Mouse (Mus musculus) heart, embryonic 12.5 days (tissue): Measurements from ENCODE around the gene Cytl1. TPM values are rescaled to one million over a fixed set of nuclear protein-coding genes. Genes with fewer than 3 reads are reported as not detected.

Source experiments
- ATAC-seq: fragments of 200-750 bp; cut with Nextera tagmentation; 2 replicates; pipeline ENCODE4 v1.8.0; 2017; ENCODE audit warnings: moderate TSS enrichment, moderate library complexity; ENCODE audit not compliant: insufficient number of reproducible peaks, low FRiP score
- H3K27ac ChIP-seq: fragments of 300-500 bp; sonication (generic); 2 replicates; pipeline ENCODE4 v1.5.1; 2016; ENCODE audit warnings: mild to moderate bottlenecking, moderate library complexity; ENCODE audit not compliant: poor library complexity, severe bottlenecking
- H3K27me3 ChIP-seq: fragments of 300-500 bp; sonication (generic); replicated peaks from 2 replicates; pipeline ENCODE4 v1.6.1; 2016; ENCODE audit warnings: mild to moderate bottlenecking, moderate library complexity
- H3K36me3 ChIP-seq: fragments of 300-500 bp; sonication (generic); 2 replicates; pipeline ENCODE4 v1.6.1; 2016; ENCODE audit warnings: mild to moderate bottlenecking, moderate library complexity
- H3K4me1 ChIP-seq: fragments of 300-500 bp; sonication (generic); replicated peaks from 2 replicates; pipeline ENCODE4 v1.6.1; 2016; ENCODE audit warnings: mild to moderate bottlenecking
- H3K4me2 ChIP-seq: fragments of 300-500 bp; sonication (generic); 2 replicates; pipeline ENCODE4 v1.6.1; 2016; ENCODE audit warnings: mild to moderate bottlenecking, moderate library complexity
- H3K4me3 ChIP-seq: fragments of 300-500 bp; sonication (generic); 2 replicates; pipeline ENCODE4 v1.5.1; 2016; ENCODE audit warnings: mild to moderate bottlenecking
- H3K9ac ChIP-seq: fragments of 300-500 bp; sonication (generic); 2 replicates; pipeline ENCODE4 v1.6.1; 2016; ENCODE audit warnings: mild to moderate bottlenecking, moderate library complexity
- H3K9me3 ChIP-seq: fragments of 300-500 bp; sonication (generic); replicated peaks from 2 replicates; pipeline ENCODE4 v1.6.1; 2016; ENCODE audit warnings: mild to moderate bottlenecking, moderate library complexity
- WGBS: fragments of 180-500 bp; shearing (Covaris S2); methylation state at CpG from one replicate; pipeline ENCODE4 v1.1.7; 2016; 5-methylcytosine and 5-hydroxymethylcytosine counted together
- polyA plus RNA-seq: library from polyadenylated mRNA; unstranded; fragments of >200 nt; fragmentation: Nextera tagmentation; extraction: Ambion mirVana; gene quantifications from 2 replicates; pipeline ENCODE4 v1.2.1, GENCODE M21; 2016

The Cytl1 gene
- polyA plus RNA-seq = 2.8 and 3.8 TPM in 2 replicates

DNA sequence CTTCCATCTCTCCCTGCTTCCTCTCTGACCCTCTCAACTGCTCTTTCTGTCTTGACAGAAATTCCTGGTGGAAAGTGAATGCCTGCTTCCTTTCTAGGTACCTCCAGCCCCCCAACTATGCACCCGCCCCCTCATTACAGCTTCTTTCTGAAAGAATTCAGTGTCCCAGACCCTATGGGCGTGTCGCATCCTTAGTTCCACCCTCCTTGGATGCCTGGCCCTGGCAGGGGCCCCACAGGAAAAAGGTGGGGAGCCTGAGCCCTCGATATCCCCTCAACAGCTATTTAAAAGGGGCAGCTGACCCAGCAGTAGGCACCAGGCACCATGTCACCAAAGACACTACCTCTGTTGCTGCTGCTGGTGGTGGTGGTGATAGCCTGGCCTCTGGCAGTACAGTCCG, at the start of gene Cytl1:
Gene Cytl1, plus strand, starts transcription at position 296 of the 400 bp plus-strand sequence.
- H3K27ac ChIP-seq = no peak within 1 kb of the TSS; the same call in 1 of the 2 replicates
- peaks cover 7% of the 10 kb centered on the region for H3K4me1 ChIP-seq
- H3K27me3 ChIP-seq = 0 out of 2 replicates have a peak, but pooled peaks cover 3% of the 10 kb centered on the region
- H3K4me3 ChIP-seq = no peak within 1 kb of the TSS
- H3K9me3 ChIP-seq = peaks cover 8% of the 10 kb centered on the region; the same call in 1 of the 2 replicates
- ATAC-seq = no peak
- WGBS = 25% methylated on average over 5 of the region's 5 CpGs
- no peaks in the 10 kb centered on the region for H3K36me3 ChIP-seq
- no peak within 1 kb of the TSS for H3K9ac ChIP-seq
- H3K4me2 ChIP-seq = no peak within 1 kb of the TSS

DNA sequence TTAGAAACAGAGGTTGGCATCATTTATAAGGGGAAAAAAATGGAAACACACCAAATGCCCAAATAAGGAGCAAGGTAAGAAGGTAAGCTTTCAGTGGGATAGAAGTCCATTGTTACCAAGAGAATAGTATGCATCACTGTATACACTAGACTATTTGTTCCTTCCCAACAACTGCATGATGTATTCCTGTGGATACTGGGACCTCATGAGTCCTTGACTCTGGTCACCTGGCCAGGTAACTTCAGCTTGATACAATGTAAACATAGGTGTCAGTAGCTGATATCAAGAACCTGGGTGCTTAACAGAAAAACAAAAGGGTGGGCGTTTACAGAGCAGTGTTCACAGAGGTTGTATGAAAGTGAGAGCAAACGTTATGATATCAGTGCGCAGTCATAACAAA, 42.6 kb upstream of the Cytl1 start:
- Histone ChIP-seq H3K4me2 (no peak overlapping the region), H3K27ac (no peak overlapping the region), H3K4me3 (no peak overlapping the region), H3K9me3 (no peaks in the 10 kb centered on the region), H3K27me3 (no peaks in the 10 kb centered on the region), H3K9ac (no peak overlapping the region), H3K36me3 (no peaks in the 10 kb centered on the region), H3K4me1 (no peaks in the 10 kb centered on the region)
- 82% methylated on average over 3 of the region's 3 CpGs for WGBS
- ATAC-seq = no peak

DNA sequence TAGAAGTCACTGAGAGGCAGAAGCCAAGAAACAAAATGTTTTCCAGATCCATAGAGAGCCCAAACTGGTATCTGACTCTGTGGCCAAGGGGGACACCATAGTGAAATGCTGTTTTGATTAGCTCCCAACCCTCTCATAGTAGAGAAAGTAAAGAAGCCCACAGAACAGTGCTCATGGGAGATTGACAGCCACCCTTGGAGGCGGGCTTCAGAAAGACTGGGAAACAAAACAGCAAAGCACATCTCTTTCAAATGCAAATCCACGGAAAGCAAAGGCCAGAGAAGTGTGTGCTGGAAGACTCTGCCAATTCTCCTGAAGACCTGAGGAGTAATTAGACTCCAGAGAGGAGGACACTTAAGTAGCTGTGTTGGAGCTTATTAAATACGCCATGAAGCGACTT, 39.5 kb upstream of the Cytl1 start:
- Histone ChIP-seq H3K4me1 (no peaks in the 10 kb centered on the region), H3K27ac (no peak overlapping the region), H3K4me2 (no peak overlapping the region), H3K27me3 (no peaks in the 10 kb centered on the region), H3K9me3 (no peaks in the 10 kb centered on the region), H3K9ac (no peak overlapping the region), H3K4me3 (no peak overlapping the region), H3K36me3 (no peaks in the 10 kb centered on the region)
- 53% methylated on average over 4 of the region's 4 CpGs for WGBS
- ATAC-seq = no peak

DNA sequence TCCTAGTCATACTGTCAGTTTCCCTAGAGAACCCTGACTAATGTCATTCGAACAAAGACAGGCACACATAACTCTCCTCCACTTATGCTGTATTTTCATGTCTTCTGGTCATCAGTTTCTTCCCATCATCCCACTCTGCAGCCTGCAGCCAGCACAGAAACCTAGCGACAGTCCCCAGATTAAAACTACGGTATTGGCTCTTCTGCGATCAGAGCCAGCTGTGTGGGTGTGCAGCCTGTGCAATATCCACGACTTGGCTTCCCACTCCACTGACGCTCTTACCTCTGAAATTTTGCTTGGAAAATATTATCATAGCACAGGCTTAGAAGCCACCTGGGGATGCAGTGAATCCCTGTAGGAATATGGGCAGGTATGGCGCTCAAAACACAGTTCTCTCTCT, 38.0 kb upstream of the Cytl1 start:
- no peaks in the 10 kb centered on the region for H3K27me3 ChIP-seq
- no peaks in the 10 kb centered on the region for H3K4me1 ChIP-seq
- H3K9ac ChIP-seq = no peak overlapping the region
- H3K4me2 ChIP-seq = no peak overlapping the region
- no peak overlapping the region for H3K27ac ChIP-seq
- H3K4me3 ChIP-seq = no peak overlapping the region
- H3K9me3 ChIP-seq = no peaks in the 10 kb centered on the region
- H3K36me3 ChIP-seq = no peaks in the 10 kb centered on the region
- WGBS = 79% methylated on average over 7 of the region's 7 CpGs
- no peak for ATAC-seq

DNA sequence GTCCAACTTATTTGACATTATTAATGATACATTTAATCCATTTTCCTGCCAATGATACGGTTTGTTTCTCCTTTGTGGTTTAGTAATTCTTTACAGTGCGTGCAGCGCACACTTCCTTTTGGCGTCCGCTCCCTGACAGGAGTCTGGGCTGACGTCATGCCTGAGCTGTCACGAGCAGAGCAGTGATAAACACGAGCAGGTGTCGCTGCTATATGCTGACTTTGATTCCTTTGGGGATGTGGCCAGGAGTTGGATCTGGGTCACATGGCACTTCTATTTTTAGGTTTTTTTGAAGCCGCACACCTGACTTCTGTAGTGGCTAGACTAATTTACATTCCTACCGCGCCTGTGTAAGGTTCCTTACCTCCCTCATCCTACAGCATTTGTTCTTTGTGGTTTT, 35.6 kb upstream of the Cytl1 start:
- Histone ChIP-seq H3K36me3 (no peaks in the 10 kb centered on the region), H3K27me3 (no peaks in the 10 kb centered on the region), H3K9ac (no peak overlapping the region), H3K9me3 (no peaks in the 10 kb centered on the region), H3K4me1 (no peaks in the 10 kb centered on the region), H3K4me2 (no peak overlapping the region), H3K27ac (no peak overlapping the region), H3K4me3 (no peak overlapping the region)
- WGBS = 66% methylated on average over 12 of the region's 12 CpGs
- ATAC-seq = no peak

DNA sequence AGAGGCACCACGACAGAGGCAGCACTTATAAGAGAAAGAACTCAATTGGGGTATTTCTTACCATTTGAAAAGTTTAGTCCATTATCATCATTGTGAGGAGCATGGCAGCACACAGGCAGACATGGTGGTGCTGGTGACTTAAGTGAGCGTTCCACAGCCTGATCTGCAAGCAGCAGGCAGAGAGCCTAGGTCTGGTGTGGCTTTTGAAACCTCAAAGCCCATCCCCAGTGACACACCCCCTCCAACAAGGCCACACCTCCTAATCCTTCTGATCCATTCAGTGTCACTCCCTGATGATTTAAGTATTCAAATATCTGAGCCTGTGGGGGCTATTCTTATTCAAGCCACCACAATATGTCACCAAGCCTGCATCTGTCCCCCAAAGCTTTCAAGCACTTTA, 30.4 kb upstream of the Cytl1 start:
- WGBS = 74% methylated on average over 2 of the region's 2 CpGs
- ATAC-seq = no peak

DNA sequence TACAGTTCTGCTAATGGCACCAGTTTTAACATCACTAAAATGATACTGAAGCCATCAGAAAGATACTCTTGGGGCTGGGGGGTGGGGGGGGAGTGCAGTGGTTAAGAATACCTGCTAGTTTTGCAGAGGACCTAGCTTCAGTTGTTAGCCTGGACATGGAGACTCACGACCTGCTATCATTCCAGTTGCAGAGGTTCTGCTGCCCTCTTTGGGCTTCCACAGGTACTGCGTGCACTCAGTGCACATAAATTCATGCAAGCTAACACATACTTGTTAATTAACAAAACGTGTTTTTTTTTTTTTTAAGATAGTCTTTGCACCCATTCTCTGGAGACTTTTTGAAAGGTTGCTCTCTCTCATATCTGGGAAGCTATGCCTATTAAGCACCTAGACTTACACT, 27.2 kb upstream of the Cytl1 start:
- H3K9me3 ChIP-seq = peaks cover 12% of the 10 kb centered on the region
- H3K36me3 ChIP-seq = no peaks in the 10 kb centered on the region
- H3K4me3 ChIP-seq = no peak overlapping the region
- H3K4me1 ChIP-seq = no peaks in the 10 kb centered on the region
- WGBS = 62% methylated on average over 3 of the region's 3 CpGs
- H3K4me2 ChIP-seq = no peak overlapping the region
- H3K27me3 ChIP-seq = no peaks in the 10 kb centered on the region
- H3K27ac ChIP-seq = no peak overlapping the region
- no peak for ATAC-seq
- H3K9ac ChIP-seq = no peak overlapping the region

More for the DNA sequence above, 30.4 kb upstream of the Cytl1 start:
- no peak overlapping the region for H3K27ac ChIP-seq
- peaks cover 4% of the 10 kb centered on the region for H3K9me3 ChIP-seq
- no peak overlapping the region for H3K4me3 ChIP-seq
- no peaks in the 10 kb centered on the region for H3K27me3 ChIP-seq
- H3K9ac ChIP-seq = no peak overlapping the region
- no peak overlapping the region for H3K4me2 ChIP-seq
- no peaks in the 10 kb centered on the region for H3K36me3 ChIP-seq
- H3K4me1 ChIP-seq = no peaks in the 10 kb centered on the region

DNA sequence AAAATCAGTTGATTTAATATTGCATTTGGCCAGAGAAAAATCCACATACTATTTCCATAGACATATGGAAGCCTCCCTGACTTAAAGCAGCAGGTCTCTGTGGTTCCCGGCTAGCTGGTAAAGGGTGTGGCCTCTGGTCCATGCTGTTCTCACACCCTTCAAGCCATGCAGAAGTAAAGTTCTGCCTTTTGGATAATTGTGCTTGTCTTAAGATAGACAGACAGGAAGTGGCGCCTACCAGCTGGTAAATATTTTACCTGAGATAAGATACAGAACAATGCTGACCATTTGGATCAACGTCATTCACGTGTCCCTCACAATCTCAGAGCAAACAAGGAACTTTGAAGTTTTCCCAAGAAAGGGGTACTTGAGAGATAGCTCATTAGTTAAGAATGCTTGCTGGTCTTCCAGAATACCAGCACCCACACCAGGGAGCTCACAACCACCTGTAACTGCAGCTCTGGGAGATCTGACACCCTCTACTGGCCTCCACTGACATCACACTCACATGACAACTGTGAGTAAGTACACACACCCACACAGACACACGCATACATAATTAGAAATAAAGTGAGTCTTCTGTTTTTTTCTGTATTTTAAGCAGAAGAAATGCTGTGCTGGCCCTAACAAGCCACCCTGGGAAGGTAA, 25.9 kb upstream of the Cytl1 start:
- peaks cover 12% of the 10 kb centered on the region for H3K9me3 ChIP-seq
- no peak overlapping the region for H3K27ac ChIP-seq
- no peaks in the 10 kb centered on the region for H3K36me3 ChIP-seq
- H3K9ac ChIP-seq = no peak overlapping the region
- 65% methylated on average over 5 of the region's 5 CpGs for WGBS
- no peaks in the 10 kb centered on the region for H3K27me3 ChIP-seq
- no peak overlapping the region for H3K4me3 ChIP-seq
- no peak overlapping the region for H3K4me2 ChIP-seq
- H3K4me1 ChIP-seq = no peaks in the 10 kb centered on the region
- no peak for ATAC-seq

DNA sequence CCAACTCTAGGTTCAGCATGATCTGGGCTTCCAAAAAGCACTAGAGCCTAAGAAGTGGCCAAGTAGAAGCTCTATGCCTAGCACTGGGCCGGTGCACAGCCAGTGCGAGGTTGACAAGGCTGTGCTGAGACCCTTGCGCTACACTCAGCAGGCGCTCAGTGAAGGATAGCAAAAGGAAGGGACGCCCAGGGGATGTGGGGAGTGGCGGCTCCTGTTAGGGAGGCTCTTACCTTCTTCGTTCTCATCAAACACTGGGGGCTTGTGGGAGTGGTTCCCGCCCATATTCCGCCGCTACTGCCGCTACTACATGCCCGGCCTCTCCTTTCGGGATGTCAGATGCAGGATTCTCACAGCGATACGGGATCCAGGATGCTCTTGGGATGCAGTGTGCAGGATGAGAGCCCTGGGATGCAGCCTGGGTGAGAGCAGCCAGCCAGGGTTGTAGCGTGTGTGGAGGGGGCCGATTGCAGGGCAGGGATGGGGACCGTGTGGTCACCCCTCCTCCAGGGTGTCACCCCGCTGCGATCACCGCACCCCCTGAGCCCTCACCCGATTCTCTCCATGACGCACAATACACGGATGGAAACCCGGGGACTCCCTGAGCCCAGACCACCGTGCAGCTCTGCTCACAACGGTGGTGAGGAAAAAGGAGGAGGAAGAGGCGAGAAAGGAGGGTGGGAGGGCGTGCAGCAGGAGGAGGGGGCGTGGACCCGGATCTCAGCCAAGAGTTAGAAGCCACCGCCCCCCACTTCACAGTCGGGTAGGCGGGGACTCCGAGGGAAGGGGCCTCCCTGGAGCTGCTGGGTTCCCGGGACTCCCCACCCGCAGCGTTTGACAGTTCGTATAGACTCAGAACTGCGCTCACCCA, 18.6 kb upstream of the Cytl1 start, which contains the start of gene Stk32b:
Gene Stk32b, minus strand, starts transcription at position 667 of the 868 bp plus-strand sequence.
- Histone ChIP-seq H3K27ac (no peak within 1 kb of the TSS), H3K36me3 (no peaks in the 10 kb centered on the region), H3K27me3 (peaks cover 44% of the 10 kb centered on the region), H3K9ac (peak within 1 kb of the TSS; percentile 21; the same call in 1 of the 2 replicates), H3K4me3 (peak within 1 kb of the TSS; percentile 48), H3K4me1 (peaks cover 17% of the 10 kb centered on the region), H3K4me2 (peak within 1 kb of the TSS; percentile 83), H3K9me3 (peaks cover 8% of the 10 kb centered on the region; the same call in 1 of the 2 replicates)
- under 1% methylated on average over 40 of the region's 40 CpGs for WGBS
- ATAC-seq = peak; percentile 51

DNA sequence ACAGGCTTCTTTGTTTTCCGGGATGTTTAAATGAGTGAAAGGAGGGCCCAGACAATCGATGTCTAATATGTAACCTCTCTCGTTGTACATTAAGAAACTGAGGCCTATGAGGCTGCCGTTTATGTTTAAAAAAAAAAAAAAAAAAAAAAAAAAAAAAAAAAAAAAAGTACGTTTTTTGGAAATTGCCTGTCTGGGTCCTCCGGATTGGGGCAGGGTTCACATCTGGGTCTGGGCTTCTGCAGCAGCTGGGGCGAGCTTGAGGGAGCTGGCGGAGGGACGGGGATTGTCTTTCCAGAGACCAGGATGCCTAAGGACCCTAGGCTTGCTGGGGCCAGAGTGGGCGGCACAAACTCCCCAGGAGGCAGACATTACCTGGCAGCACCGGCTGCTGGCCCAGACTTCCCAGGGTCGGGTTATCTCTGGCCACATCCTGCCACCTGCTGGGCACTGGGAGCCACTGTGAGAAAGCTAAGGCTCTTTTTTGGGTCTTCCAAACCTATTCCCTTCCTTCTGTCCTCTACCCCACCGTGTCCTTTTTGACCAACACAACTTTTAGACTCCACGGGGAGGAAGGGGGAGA, 17.8 kb upstream of the Cytl1 start:
- WGBS = 0% methylated on average over 14 of the region's 14 CpGs
- peaks cover 17% of the 10 kb centered on the region for H3K4me1 ChIP-seq
- peak overlapping the region; percentile 83 for H3K4me2 ChIP-seq
- no peaks in the 10 kb centered on the region for H3K36me3 ChIP-seq
- peak overlapping the region; percentile 48 for H3K4me3 ChIP-seq
- H3K9ac ChIP-seq = peak overlapping the region; percentile 21; the same call in 1 of the 2 replicates
- peaks cover 44% of the 10 kb centered on the region for H3K27me3 ChIP-seq
- ATAC-seq = no peak
- peaks cover 4% of the 10 kb centered on the region; the same call in 1 of the 2 replicates for H3K9me3 ChIP-seq
- H3K27ac ChIP-seq = no peak overlapping the region

DNA sequence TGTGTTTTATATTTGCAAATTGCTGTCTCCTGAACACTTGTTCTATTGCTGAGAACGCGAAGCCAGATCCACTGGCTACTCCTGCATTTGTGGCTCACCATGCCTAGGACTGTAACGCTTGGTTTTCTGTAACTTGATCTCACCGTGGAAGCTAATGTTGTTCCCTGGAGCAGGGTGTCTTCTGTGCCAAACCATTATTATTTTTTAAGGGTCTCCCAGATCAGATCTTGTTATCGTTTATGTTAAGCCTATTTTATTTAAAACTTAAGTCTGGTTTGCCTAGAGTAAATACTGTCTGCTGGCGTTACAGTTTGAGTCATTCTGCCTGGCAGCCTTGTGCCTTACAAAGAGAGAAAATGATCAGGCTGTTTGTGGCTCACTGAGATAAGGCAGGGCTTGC, 14.6 kb upstream of the Cytl1 start:
- no peak overlapping the region for H3K27ac ChIP-seq
- ATAC-seq = no peak
- no peaks in the 10 kb centered on the region for H3K36me3 ChIP-seq
- H3K27me3 ChIP-seq = peaks cover 37% of the 10 kb centered on the region
- WGBS = 28% methylated on average over 6 of the region's 6 CpGs
- peaks cover 4% of the 10 kb centered on the region; the same call in 1 of the 2 replicates for H3K9me3 ChIP-seq
- H3K4me3 ChIP-seq = no peak overlapping the region
- H3K4me1 ChIP-seq = peaks cover 17% of the 10 kb centered on the region
- no peak overlapping the region for H3K4me2 ChIP-seq
- no peak overlapping the region for H3K9ac ChIP-seq
